Mouse (Mus musculus) brain, adult 10 weeks (tissue): ENCODE data around the gene H2-Q1. TPM values are rescaled to one million over a fixed set of nuclear protein-coding genes. Genes with fewer than 3 reads are reported as not detected.

ENCODE experiments used
- polyA plus RNA-seq: library from polyadenylated mRNA; stranded (reverse); fragments of 350-450 nt; fragmentation: Illumina TruSeq; extraction: RNeasy Lipid Tissue Mini Kit (QIAGEN cat#74804); gene quantifications from one replicate; pipeline ENCODE4 v1.2.3, GENCODE M21; 2015; ENCODE audit warnings: low read depth, low replicate concordance

H2-Q1 gene
- polyA plus RNA-seq: 0.45 TPM

DNA sequence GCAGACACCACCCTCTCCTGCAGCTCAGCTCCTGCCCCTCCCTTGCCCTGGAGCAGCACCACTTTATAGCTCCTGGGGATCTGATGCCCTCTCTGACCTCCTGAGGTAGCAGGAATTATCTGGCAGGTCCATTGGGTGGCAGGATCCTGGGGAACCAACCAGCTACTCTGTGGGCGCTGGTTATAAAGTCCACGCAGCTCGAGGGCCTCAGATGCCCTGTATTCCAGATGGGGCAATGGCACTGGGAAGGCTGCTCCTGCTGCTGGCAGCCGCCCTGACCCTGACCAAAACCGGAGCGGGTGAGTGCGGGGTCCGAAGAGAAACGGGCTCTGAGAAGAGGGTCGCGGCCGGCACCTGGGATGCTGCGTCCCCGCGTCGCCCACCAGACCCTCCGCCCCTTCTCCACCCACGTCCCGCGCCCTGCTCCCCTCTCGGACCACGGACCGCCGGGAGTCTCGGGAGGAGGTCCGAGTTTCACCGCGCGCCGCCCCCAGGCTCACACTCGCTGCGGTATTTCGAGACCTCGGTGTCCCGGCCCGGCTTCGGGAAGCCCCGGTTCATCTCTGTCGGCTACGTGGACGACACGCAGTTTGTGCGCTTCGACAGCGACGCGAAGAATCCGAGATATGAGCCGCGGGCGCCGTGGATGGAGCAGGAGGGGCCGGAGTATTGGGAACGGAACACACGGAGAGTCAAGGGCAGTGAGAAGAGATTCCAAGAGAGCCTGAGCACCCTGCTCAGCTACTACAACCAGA lies at the start of gene H2-Q1:
H2-Q1 (plus strand) TSS at position 79 of the 755 bp plus-strand sequence.

DNA sequence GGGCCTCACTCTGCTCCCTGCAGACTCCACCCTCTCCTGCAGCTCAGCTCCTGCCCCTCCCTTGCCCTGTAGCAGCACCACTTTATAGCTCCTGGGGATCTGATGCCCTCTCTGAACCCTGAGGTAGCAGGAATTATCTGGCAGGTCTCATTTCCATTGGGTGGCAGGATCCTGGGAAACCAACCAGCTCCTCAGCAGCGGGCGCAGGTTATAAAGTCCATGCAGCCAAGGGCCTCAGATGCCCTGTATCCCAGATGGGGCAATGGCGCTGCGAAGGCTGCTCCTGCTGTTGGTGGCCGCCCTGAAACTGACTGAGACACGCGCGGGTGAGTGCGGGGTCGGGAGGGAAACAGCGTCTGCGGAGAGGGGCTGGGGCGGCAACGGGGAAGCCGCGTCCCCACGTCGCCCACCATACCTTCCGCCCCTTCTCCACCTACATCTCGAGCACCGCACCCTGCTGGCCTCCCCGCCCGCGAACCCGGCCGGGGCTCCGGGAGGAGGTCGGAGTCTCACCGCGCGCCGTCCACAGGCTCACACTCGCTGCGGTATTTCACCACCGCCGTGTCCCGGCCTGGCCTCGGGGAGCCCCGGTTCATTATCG lies 22.0 kb downstream of the H2-Q1 start, which contains the start of gene H2-Q2:
H2-Q2 (plus strand) TSS at position 172 of the 601 bp plus-strand sequence.

Other genes with a start within 250 kb of the H2-Q1 start
- 5.5 TPM for gene Ly6g6e, start 243.5 kb upstream of the H2-Q1 start, polyA plus RNA-seq
- gene Ly6g6d, start 242.3 kb upstream of the H2-Q1 start, polyA plus RNA-seq: 1.8 TPM
- gene Ly6g6f, start 234.8 kb upstream of the H2-Q1 start, polyA plus RNA-seq: 0.70 TPM
- gene Abhd16a, start 231.1 kb upstream of the H2-Q1 start, polyA plus RNA-seq: 106 TPM
- gene Ly6g5c, start 212.1 kb upstream of the H2-Q1 start, polyA plus RNA-seq: not detected
- gene Ly6g5b, start 205.0 kb upstream of the H2-Q1 start, polyA plus RNA-seq: not detected
- gene Gpank1, start 198.9 kb upstream of the H2-Q1 start, polyA plus RNA-seq: 24.9 TPM
- 221 TPM for gene Csnk2b, start 198.4 kb upstream of the H2-Q1 start, polyA plus RNA-seq
- gene D17H6S53E, start 194.0 kb upstream of the H2-Q1 start, polyA plus RNA-seq: 18.0 TPM
- gene Apom, start 188.4 kb upstream of the H2-Q1 start, polyA plus RNA-seq: not detected
- gene Bag6, start 185.2 kb upstream of the H2-Q1 start, polyA plus RNA-seq: 159 TPM
- gene Prrc2a, start 155.5 kb upstream of the H2-Q1 start, polyA plus RNA-seq: 185 TPM
- gene Aif1, start 144.3 kb upstream of the H2-Q1 start, polyA plus RNA-seq: 19.0 TPM
- gene Lst1, start 132.0 kb upstream of the H2-Q1 start, polyA plus RNA-seq: 9.3 TPM
- gene Ltb, start 126.0 kb upstream of the H2-Q1 start, polyA plus RNA-seq: 0.55 TPM
- not detected for gene Tnf, start 118.4 kb upstream of the H2-Q1 start, polyA plus RNA-seq
- gene Lta, start 115.1 kb upstream of the H2-Q1 start, polyA plus RNA-seq: not detected
- not detected for gene Gm16181, start 99.6 kb upstream of the H2-Q1 start, polyA plus RNA-seq
- 711 TPM for gene Atp6v1g2, start 86.7 kb upstream of the H2-Q1 start, polyA plus RNA-seq
- gene Nfkbil1, start 84.6 kb upstream of the H2-Q1 start, polyA plus RNA-seq: 11.4 TPM
- 206 TPM for gene Ddx39b, start 78.7 kb upstream of the H2-Q1 start, polyA plus RNA-seq
- gene H2-D1, start 57.7 kb upstream of the H2-Q1 start, polyA plus RNA-seq: 50.0 TPM
- gene H2-Q2, start 21.8 kb downstream of the H2-Q1 start, polyA plus RNA-seq: 2.0 TPM
- 4.1 TPM for gene H2-Q4, start 59.2 kb downstream of the H2-Q1 start, polyA plus RNA-seq
- gene H2-Q6, start 104.4 kb downstream of the H2-Q1 start, polyA plus RNA-seq: 0.34 TPM
- gene H2-Q7, start 118.8 kb downstream of the H2-Q1 start, polyA plus RNA-seq: 0.61 TPM
- gene H2-Q10, start 149.7 kb downstream of the H2-Q1 start, polyA plus RNA-seq: not detected
- gene Pou5f1, start 185.6 kb downstream of the H2-Q1 start, polyA plus RNA-seq: not detected
- gene Tcf19, start 196.4 kb downstream of the H2-Q1 start, polyA plus RNA-seq: 7.8 TPM
- 4.6 TPM for gene Cchcr1, start 196.7 kb downstream of the H2-Q1 start, polyA plus RNA-seq
- gene Psors1c2, start 212.8 kb downstream of the H2-Q1 start, polyA plus RNA-seq: 0.61 TPM
- 1.4 TPM for gene Cdsn, start 231.7 kb downstream of the H2-Q1 start, polyA plus RNA-seq
- not detected for gene 2300002M23Rik, start 247.0 kb downstream of the H2-Q1 start, polyA plus RNA-seq